Mouse (Mus musculus): Measurements from ENCODE around the gene Lrrc10b.

The Lrrc10b gene

GRCm38 (mm10) chr19:10456752-10457483, at the start of gene Lrrc10b:
Gene Lrrc10b, minus strand, starts transcription at chr19:10457473.
- DNase-seq, result peak; percentile 51 to 61

- DNase-seq, result peak in 1 of 2 experiments; percentile 34
Measured at GRCm38 (mm10) chr19:10502571-10502970, 45.3 kb upstream of the Lrrc10b start.

GRCm38 (mm10) chr19:10500581-10500980, 43.3 kb upstream of the Lrrc10b start:
- no peak for DNase-seq

GRCm38 (mm10) chr19:10497512-10498160, 40.4 kb upstream of the Lrrc10b start:
- DNase-seq, result no peak

GRCm38 (mm10) chr19:10496976-10497375, 39.7 kb upstream of the Lrrc10b start:
- DNase-seq, result no peak

DNA sequence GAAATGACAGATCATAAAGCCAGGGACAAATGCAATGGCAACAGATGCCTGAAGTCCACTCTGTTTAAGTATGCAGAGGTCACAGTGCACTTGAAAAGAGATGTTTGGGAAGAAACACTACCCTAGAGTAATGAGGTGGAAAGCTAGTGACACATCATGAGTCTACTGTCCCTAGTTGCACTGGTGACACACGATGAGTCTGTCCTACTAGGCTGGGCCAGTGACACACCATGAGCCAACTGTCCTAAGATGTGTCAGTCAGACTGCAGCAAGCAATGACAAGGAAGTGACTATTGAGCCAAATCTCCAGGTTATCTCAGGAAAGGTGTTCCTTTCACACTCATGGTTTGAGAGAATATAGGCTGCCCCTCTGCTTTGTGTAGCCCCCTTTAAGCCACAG, 38.4 kb upstream of the Lrrc10b start:
- DNase-seq, result no peak

DNA sequence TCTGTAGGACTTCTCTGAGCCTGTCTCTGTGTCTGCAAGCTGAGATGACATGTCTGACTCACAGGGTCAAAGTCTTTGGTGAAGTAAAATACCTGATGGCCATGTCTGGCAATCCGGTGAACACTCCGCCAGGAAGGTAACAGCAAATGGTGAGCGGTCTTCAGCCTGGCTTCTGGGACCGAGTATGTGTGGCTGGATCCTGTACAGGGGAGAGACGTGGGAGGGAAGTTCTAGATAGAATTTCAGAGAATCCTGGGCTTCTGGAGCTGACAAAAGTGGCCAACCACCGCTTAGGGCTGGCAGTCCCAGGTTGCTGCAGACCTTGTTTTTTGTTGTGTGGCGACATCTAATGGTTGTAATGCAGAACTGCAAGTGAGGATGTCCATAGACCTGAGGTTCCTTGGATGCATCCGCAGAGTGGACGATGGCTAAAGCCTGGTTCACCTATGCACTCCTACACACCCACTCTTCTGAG, 29.0 kb upstream of the Lrrc10b start:
- peak; percentile 26 to 64 for DNase-seq

DNA sequence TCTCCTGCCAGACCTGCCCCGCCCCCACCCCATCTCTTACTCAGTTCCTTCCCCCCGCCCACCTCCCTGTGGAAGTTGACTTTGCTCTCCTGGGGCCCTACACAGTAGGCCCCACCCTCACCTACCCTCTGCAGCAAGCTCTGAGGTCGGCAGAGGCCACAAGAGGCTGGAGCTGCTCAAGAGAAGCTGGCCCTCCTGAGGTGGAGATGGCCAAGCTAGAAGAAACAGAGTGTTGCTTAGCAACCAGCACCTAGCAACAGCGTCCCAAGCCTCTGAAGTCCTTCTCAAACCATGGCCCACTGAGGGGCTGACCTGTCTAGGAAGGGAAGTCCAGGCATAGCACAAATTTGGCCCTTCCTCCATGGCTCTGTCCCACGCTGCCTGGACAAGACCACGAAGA, 25.4 kb upstream of the Lrrc10b start, which contains the start of gene Ppp1r32:
Gene Ppp1r32, minus strand, starts transcription at position 226 of the 400 bp plus-strand sequence.
- DNase-seq, result peak; percentile 33 to 62

GRCm38 (mm10) chr19:10479541-10479940, 22.3 kb upstream of the Lrrc10b start:
- no peak for DNase-seq

DNA sequence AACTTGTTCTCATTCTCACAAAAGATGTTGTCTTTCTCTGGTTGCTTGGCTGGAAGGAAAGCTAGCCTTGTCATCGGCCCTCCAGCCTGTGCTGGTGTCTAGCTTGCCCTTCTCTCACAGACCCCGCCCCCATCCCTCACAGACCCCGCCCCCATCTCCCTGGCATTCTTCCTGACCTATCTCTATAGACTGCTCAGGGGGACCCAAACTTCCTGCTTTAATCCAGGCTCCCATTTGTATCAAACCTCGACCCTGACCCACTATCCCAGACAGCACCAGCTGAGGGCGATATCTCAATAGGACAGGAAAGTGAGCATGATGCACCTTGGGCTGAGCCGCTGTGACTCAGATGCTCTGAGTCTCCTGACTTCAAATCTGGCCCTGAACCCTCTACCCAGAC, 16.5 kb upstream of the Lrrc10b start:
- no peak for DNase-seq

- no peak for DNase-seq
Measured at GRCm38 (mm10) chr19:10472958-10473357, 15.7 kb upstream of the Lrrc10b start.

- peak in 1 of 2 experiments; percentile 36 for DNase-seq
Measured at GRCm38 (mm10) chr19:10469171-10469658, 11.9 kb upstream of the Lrrc10b start.

- DNase-seq, result no peak
Measured at GRCm38 (mm10) chr19:10464427-10464826, 7.2 kb upstream of the Lrrc10b start.

DNA sequence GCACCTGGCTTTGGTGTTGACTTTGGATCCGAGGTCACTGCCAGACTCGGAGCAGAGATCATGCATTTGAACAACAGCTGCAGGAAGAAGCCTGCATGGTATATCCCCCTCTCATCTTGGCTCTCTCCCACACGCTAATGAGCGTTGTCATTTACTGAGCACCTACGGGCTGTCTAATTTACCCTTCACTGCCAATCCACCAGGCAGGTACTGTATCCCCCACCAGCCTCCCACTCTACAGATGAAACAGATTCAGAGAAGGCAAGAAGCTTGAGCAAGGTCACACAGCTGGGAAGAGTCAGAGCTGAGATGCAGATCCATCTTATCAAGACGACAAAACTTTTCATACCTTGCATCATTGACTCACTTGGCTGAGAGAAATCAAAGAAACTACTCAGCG, 4.3 kb upstream of the Lrrc10b start:
- no peak for DNase-seq

- DNase-seq, result no peak
Measured at GRCm38 (mm10) chr19:10459907-10460306, 2.6 kb upstream of the Lrrc10b start.

- peak; percentile 66 to 88 for DNase-seq
Measured at GRCm38 (mm10) chr19:10458096-10458495, 823 bp upstream of the Lrrc10b start.

- peak; percentile 61 to 77 for DNase-seq
Measured at GRCm38 (mm10) chr19:10457484-10457800, 169 bp upstream of the Lrrc10b start.

GRCm38 (mm10) chr19:10455437-10455806, 1.9 kb downstream of the Lrrc10b start:
- no peak for DNase-seq

GRCm38 (mm10) chr19:10454718-10455436, 2.4 kb downstream of the Lrrc10b start:
- peak in 1 of 2 experiments; percentile 35 for DNase-seq

GRCm38 (mm10) chr19:10449708-10450107, 7.6 kb downstream of the Lrrc10b start:
- peak; percentile 53 to 70 for DNase-seq

- DNase-seq, result no peak
Measured at GRCm38 (mm10) chr19:10449190-10449589, 8.1 kb downstream of the Lrrc10b start.

DNA sequence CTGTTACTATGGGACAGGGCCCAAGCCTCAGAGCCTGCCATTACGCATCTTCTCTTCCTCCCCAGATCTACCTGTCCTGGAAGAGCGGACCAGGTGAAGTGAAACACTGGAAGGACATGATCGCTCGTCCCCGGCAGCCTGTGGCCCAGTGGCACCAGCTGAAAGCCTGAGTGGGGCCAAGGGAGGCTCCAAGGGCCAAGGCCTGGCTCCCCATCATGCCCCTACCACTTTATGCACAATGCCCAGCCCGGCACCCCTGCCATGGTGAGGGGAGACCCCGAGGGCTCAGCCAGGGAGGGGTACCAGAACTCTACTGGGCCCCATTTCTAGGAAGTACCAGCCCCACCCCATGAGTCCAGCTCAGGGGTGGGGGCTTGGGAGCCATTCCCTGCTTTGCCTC, 9.0 kb downstream of the Lrrc10b start:
- DNase-seq, result no peak

GRCm38 (mm10) chr19:10444685-10445369, 12.4 kb downstream of the Lrrc10b start:
- no peak for DNase-seq
